Mouse (Mus musculus) mouse embryonic stem cell (cell line): ENCODE results near the gene Gm20909.
"Not testable (repeated sequence)": the region's sequence is repeated elsewhere in the genome, so short reads cannot be mapped to it uniquely, and the experiment has no call there.

Experiments used
- in situ Hi-C, 2 experiments: fragments of 300-500 bp; cut with MboI; formaldehyde crosslinking; loops; 1 replicate in 1 of 2; 3 replicates in 1 of 2; pipeline ENCODE4 v1.14.3; 2019 to 2020; ENCODE audit warnings: low sequenced_read_pairs in 2 of 2, low pct_unique_long_range_greater_than_20kb in 1 of 2, mixed read lengths in 1 of 2; ENCODE audit not compliant: unreplicated experiment in 1 of 2

Gm20909 gene

DNA sequence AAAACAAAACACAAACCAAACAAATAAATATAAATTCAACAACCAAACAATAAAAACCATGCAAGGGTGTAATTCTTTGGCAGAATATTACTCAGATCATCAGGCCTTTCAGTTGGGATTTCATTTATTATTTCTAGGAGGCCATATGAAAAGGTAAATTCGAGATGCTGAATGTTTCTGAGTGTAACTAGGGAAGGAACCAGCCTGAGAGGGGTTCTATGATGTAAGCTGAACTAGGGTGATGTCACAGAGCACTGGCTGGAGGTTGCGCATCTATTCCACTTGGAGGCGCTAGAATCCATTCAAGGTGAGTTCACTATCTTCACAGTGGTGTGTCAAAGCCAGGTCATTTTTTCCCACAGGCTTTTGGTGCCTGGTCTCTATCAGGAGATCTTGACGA is at the start of gene Gm20909:
Gene Gm20909, plus strand, starts transcription at position 301 of the 400 bp plus-strand sequence.
- in situ Hi-C loops: not testable (repeated sequence)
